Mouse (Mus musculus): Measurements from ENCODE around the gene Eml1. TPM values are rescaled to one million over a fixed set of nuclear protein-coding genes. Genes with fewer than 3 reads are reported as not detected.

The Eml1 gene
- polyA plus RNA-seq, 1 experiment = 0.02 TPM

DNA sequence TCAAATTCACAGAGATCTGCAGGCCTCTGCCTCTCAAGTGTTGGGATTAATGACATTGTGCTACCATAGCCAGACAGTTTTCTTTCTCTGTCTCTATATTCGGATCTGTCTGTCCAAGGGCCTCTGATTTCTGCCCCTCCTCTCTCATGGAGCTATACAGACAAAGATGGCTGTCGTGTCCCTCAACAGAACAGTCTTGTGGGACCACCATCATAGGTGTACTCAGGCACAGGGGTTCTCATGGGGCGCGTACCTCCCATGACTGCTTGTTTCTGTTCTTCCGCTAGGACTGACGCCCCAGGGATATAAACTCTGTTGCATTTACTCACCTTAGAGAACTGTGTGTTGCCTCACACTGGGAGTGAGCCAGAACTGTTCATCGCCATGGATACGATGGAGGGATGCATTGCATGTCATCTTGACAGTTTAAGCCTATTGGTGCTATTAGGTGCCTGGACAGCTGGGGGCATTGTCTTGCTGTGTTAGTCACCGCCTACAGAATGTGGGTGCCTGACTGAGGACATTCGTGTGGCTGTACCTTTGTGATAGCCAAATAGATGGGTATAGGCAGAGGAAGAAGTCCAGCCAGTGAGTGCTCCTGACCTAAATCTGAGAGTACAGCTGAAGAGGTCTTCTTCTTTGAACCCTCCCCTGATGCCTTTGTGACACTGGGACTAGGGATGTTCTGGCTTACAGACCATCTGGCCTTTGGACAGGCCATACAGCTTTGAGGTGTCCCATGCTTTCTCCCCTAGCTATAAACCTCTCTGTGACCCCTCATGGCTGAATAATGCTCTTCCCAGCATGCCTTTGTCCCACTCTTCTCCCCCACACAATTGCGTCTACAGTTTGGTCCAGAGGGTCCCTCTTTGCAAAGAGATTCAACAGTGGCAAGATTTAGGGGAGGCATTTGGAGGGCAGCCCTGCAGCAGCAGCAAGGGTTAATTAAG is 73.7 kb downstream of the Eml1 start:
- Histone ChIP-seq H3K9me3 (ENCODE audit: control insufficient read depth, low read length) (no peaks in the 10 kb centered on the region), H3K4me1 (ENCODE audit: control insufficient read depth) (no peaks in the 10 kb centered on the region), H3K4me3 (replicated peaks) (no peak overlapping the region), H3K27me3 (ENCODE audit: control insufficient read depth) (no peaks in the 10 kb centered on the region), H3K36me3 (ENCODE audit: control insufficient read depth) (no peaks in the 10 kb centered on the region)
- TF ChIP-seq TAL1 (IDR thresholded peaks at IDR 0.05; ENCODE audit: low read length) = no peak
- no peak for TF ChIP-seq GATA1 (IDR thresholded peaks at IDR 0.05; ENCODE audit: low read length)

GRCm38 (mm10) chr12:108446721-108447120 is 76.0 kb downstream of the Eml1 start:
- H3K4me1 ChIP-seq (ENCODE audit: control insufficient read depth) = no peaks in the 10 kb centered on the region
- H3K36me3 ChIP-seq (ENCODE audit: control insufficient read depth) = no peaks in the 10 kb centered on the region
- no peak overlapping the region for H3K4me3 ChIP-seq (replicated peaks)
- no peaks in the 10 kb centered on the region for H3K9me3 ChIP-seq (ENCODE audit: control insufficient read depth, low read length)
- no peak for TF ChIP-seq TAL1 (IDR thresholded peaks at IDR 0.05; ENCODE audit: low read length)
- TF ChIP-seq GATA1 (IDR thresholded peaks at IDR 0.05; ENCODE audit: low read length) = no peak
- no peaks in the 10 kb centered on the region for H3K27me3 ChIP-seq (ENCODE audit: control insufficient read depth)

DNA sequence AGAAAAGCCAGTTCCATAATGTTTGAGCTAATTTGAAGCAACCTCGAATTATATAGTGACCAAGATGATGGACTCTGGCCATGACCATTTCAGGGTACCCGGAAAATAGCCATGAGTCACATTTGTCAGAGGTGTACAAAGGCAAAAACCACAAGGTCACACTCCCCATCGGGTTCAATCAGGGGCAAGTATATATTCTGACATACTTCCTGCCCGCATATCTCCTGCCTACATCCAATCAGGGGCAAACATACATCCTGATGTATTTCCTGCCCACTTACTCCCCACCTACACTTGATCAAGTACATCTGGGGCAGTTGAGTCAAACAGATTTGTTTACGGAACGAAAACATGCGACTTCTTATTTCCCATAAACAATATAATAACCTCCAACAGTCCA is 77.6 kb downstream of the Eml1 start:
- Histone ChIP-seq H3K4me1 (ENCODE audit: control insufficient read depth) (no peaks in the 10 kb centered on the region), H3K27me3 (ENCODE audit: control insufficient read depth) (no peaks in the 10 kb centered on the region), H3K36me3 (ENCODE audit: control insufficient read depth) (no peaks in the 10 kb centered on the region), H3K4me3 (replicated peaks) (no peak overlapping the region), H3K9me3 (ENCODE audit: control insufficient read depth, low read length) (no peaks in the 10 kb centered on the region)
- TF ChIP-seq TAL1 (IDR thresholded peaks at IDR 0.05; ENCODE audit: low read length) = no peak
- no peak for TF ChIP-seq GATA1 (IDR thresholded peaks at IDR 0.05; ENCODE audit: low read length)

DNA sequence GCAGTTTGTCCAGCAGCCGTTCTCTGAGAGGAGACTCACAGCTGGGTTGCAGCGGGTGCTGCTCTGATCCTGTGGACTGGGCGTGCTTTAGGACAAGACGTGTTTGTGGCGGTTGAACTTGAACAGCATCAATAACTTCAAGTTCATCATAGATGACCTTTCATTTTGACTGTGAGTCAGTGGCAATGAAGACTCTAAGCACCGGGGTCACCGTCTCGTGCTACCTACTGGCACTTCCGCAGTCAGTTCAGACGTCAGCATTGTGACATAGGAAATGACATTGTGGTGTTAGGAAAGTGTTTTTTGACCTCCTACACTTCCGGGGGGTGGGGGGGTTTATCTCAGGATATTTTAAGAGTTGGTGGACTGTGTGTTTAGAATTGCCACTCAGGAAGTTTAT is 79.2 kb downstream of the Eml1 start:
- Histone ChIP-seq H3K9me3 (ENCODE audit: control insufficient read depth, low read length) (no peaks in the 10 kb centered on the region), H3K4me1 (ENCODE audit: control insufficient read depth) (no peaks in the 10 kb centered on the region), H3K36me3 (ENCODE audit: control insufficient read depth) (no peaks in the 10 kb centered on the region), H3K4me3 (replicated peaks) (no peak overlapping the region), H3K27me3 (ENCODE audit: control insufficient read depth) (no peaks in the 10 kb centered on the region)
- TF ChIP-seq GATA1 (IDR thresholded peaks at IDR 0.05; ENCODE audit: low read length) (no peak), TAL1 (IDR thresholded peaks at IDR 0.05; ENCODE audit: low read length) (no peak)

DNA sequence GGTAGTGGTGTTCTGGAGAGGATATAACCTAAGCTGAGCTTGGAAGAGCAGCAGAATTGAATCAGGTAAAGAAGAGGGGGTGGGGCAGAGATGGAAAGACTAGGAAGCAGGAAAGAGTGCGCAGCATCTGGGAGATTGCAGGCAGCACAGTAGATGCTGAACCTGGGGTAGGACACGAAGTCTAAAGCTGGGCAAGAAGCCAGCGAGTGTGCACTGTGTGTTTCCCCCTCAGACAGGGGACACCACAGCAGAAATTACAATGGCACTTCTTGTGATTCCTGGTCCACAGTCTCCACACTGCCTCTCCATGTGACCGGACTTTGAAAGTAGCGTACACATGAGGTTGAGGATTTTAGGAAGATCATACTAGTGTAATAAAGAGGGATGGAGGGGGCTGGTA is 79.8 kb downstream of the Eml1 start:
- Histone ChIP-seq H3K4me1 (ENCODE audit: control insufficient read depth) (no peaks in the 10 kb centered on the region), H3K9me3 (ENCODE audit: control insufficient read depth, low read length) (no peaks in the 10 kb centered on the region)
- no peak for TF ChIP-seq TAL1 (IDR thresholded peaks at IDR 0.05; ENCODE audit: low read length)
- no peak for TF ChIP-seq GATA1 (IDR thresholded peaks at IDR 0.05; ENCODE audit: low read length)

DNA sequence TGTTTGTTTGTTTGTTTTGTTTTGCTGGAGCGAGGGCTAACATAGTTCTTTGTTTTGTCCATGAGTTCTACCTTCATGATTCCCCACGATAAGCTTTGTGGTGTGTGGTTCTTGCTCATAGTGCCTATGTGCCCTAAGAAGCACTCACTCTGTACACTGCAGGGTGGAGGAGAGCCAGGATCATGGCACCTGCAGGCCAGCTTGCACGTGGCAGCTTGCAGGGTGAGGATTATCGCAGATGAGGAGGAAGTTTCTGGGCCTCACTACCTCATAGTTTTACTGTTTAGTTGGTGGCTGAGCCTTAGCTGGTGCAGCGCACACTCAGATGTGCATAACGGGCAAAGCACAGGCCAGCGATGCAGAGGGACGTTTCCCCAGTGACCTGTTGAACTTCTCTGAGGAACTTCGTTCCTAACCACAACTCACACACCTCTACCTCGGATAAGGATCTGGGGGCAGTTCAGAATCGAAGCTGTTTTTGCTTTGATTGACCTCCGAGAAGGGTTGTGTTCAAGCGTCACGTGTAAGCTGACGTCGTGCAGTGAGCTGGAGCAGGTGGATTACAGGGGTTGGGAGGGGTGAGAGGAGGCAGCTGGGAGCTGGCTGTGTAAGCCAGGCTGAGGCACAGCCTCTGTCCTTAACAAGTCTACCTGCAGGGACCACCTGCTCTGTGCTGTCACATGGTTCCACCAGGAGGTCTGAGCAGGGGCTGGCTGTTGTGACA is 81.6 kb downstream of the Eml1 start:
- Histone ChIP-seq H3K9me3 (ENCODE audit: control insufficient read depth, low read length) (no peaks in the 10 kb centered on the region), H3K4me1 (ENCODE audit: control insufficient read depth) (no peaks in the 10 kb centered on the region), H3K27me3 (ENCODE audit: control insufficient read depth) (no peaks in the 10 kb centered on the region), H3K4me3 (replicated peaks) (no peak overlapping the region), H3K36me3 (ENCODE audit: control insufficient read depth) (no peaks in the 10 kb centered on the region)
- TF ChIP-seq TAL1 (IDR thresholded peaks at IDR 0.05; ENCODE audit: low read length) (no peak), GATA1 (IDR thresholded peaks at IDR 0.05; ENCODE audit: low read length) (no peak)

More for the DNA sequence above, 79.8 kb downstream of the Eml1 start:
- Histone ChIP-seq H3K36me3 (ENCODE audit: control insufficient read depth) (no peaks in the 10 kb centered on the region), H3K4me3 (replicated peaks) (no peak overlapping the region), H3K27me3 (ENCODE audit: control insufficient read depth) (no peaks in the 10 kb centered on the region)

GRCm38 (mm10) chr12:108453561-108454044 is 82.8 kb downstream of the Eml1 start:
- Histone ChIP-seq H3K36me3 (ENCODE audit: control insufficient read depth) (no peaks in the 10 kb centered on the region), H3K4me1 (ENCODE audit: control insufficient read depth) (no peaks in the 10 kb centered on the region), H3K27me3 (ENCODE audit: control insufficient read depth) (no peaks in the 10 kb centered on the region), H3K4me3 (replicated peaks) (no peak overlapping the region), H3K9me3 (ENCODE audit: control insufficient read depth, low read length) (no peaks in the 10 kb centered on the region)
- TF ChIP-seq GATA1 (IDR thresholded peaks at IDR 0.05; ENCODE audit: low read length) = no peak
- TF ChIP-seq TAL1 (IDR thresholded peaks at IDR 0.05; ENCODE audit: low read length) = no peak

DNA sequence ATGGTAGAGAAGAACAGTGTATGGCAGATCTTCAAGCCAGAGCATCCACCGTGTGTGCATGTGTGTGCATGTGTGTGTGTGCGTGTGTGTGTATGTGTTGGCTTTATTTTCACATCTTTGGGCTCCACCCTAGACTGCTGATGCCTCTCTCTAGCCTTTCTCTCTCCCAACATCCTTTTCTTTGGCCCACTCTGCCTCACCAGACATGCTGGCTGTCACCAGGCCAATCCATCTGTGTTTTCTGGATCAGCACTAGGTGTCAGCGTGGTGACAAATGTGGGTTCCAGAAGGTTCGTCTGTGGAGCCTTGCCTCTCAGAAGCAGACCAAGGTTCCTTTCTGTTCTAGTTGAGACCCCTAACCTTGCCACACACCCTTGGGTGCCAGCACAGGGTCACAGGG is 84.2 kb downstream of the Eml1 start:
- Histone ChIP-seq H3K27me3 (ENCODE audit: control insufficient read depth) (no peaks in the 10 kb centered on the region), H3K4me1 (ENCODE audit: control insufficient read depth) (no peaks in the 10 kb centered on the region), H3K4me3 (replicated peaks) (no peak overlapping the region), H3K36me3 (ENCODE audit: control insufficient read depth) (no peaks in the 10 kb centered on the region), H3K9me3 (ENCODE audit: control insufficient read depth, low read length) (0 out of 2 replicates have a peak, but pooled peaks cover 2% of the 10 kb centered on the region)
- no peak for TF ChIP-seq TAL1 (IDR thresholded peaks at IDR 0.05; ENCODE audit: low read length)
- TF ChIP-seq GATA1 (IDR thresholded peaks at IDR 0.05; ENCODE audit: low read length) = no peak

DNA sequence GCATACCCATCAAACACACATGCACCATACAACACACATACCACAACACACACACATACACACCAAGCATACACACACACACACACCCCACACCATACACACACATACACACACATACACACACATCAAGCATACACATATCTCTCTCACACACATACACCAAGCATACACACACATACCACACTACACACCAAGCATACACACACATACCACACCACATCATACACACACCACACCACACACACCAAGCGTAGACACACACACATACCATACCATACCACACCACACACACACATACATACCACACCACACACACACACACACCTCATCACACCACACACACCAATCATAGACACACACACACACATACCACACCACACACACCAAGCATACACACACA is 102.1 kb downstream of the Eml1 start:
- Histone ChIP-seq H3K9me3 (ENCODE audit: control insufficient read depth, low read length) (no peaks in the 10 kb centered on the region), H3K4me3 (replicated peaks) (no peak overlapping the region), H3K4me1 (ENCODE audit: control insufficient read depth) (no peaks in the 10 kb centered on the region), H3K36me3 (ENCODE audit: control insufficient read depth) (no peaks in the 10 kb centered on the region), H3K27me3 (ENCODE audit: control insufficient read depth) (no peaks in the 10 kb centered on the region)
- TF ChIP-seq GATA1 (IDR thresholded peaks at IDR 0.05; ENCODE audit: low read length) (no peak), TAL1 (IDR thresholded peaks at IDR 0.05; ENCODE audit: low read length) (no peak)

All from erythroblast, embryonic 14.5 days (primary cell).